Mouse (Mus musculus) layer of hippocampus, postnatal 25 days (tissue): Measurements from ENCODE around the gene Osbpl3. TPM values are rescaled to one million over a fixed set of nuclear protein-coding genes. Genes with fewer than 3 reads are reported as not detected.

ENCODE experiments used
- total RNA-seq, 2 experiments: library from RNA; stranded (reverse); gene quantifications; 2 replicates each; pipeline ENCODE4 v1.2.3; 2021

Gene Osbpl3
- total RNA-seq, 2 experiments from 2014 or later: 15.5 to 17.8 TPM

Other genes with a start within 250 kb of the Osbpl3 start
- gene Gsdme, start 192.3 kb downstream of the Osbpl3 start, total RNA-seq: 10 to 100 TPM in 1 of 2 experiments, 1 to 10 TPM in 1; 9.6 to 11.2 TPM
- 10 to 100 TPM; 44.0 to 48.0 TPM for gene Cycs, start 110.3 kb upstream of the Osbpl3 start, total RNA-seq
- gene 4921507P07Rik, start 140.4 kb upstream of the Osbpl3 start, total RNA-seq: under 1 TPM; 0.19 to 0.30 TPM
- not detected for gene Npvf, start 198.2 kb upstream of the Osbpl3 start, total RNA-seq